ENCODE assay signal across 10 mouse cellular contexts in genomic region chr10:68238707-68239425, GRCm38 (mm10). TPM values are rescaled to one million over a fixed set of nuclear protein-coding genes. Genes with fewer than 3 reads are reported as not detected.
DNase-seq lines count a peak whose midpoint lies in the region; ATAC-seq and TF ChIP-seq lines count a peak whose summit lies in the region.
"Had no signal": no experiment of that assay in that cellular context is flagged by ENCODE, and none has a peak within 500 bp of the region (broad histone marks: within the 10 kb centered on the region; RNA-seq: fewer than 3 reads in every experiment).

No protein-coding gene starts in this region.

- no peak overlapping the region for H3K4me3 ChIP-seq in lung, embryonic 14.5 days (ENCODE audit: low read depth, low read length)
- H3K4me3 ChIP-seq in midbrain, embryonic 15.5 days, result no peak overlapping the region
- H3K4me3 ChIP-seq: liver, embryonic 12.5 days had no signal

- H3K36me3 ChIP-seq in lung, embryonic 14.5 days (ENCODE audit: insufficient read depth), result peaks cover 36% of the 10 kb centered on the region
- no peaks in the 10 kb centered on the region; the same call in 1 of the 2 replicates for H3K36me3 ChIP-seq in midbrain, embryonic 15.5 days (replicated peaks)

- no peaks in the 10 kb centered on the region for H3K27me3 ChIP-seq in lung, embryonic 14.5 days (ENCODE audit: insufficient read depth, low read length)
- H3K27me3 ChIP-seq in midbrain, embryonic 15.5 days (replicated peaks), result no peaks in the 10 kb centered on the region
- H3K27me3 ChIP-seq: liver, embryonic 12.5 days had no signal

- no peak for DNase-seq in frontal cortex, postnatal 25 days (ENCODE audit: low spot score in 2 of 2)
- no peak for DNase-seq in lung, embryonic 14.5 days
- no peak for DNase-seq in lung, adult 18-20 months
- DNase-seq in natural killer cell, adult 2 months (ENCODE audit: low spot score in 2 of 2), result peak; percentile 22 to 29
- no peak for DNase-seq in MN1 (ENCODE audit: low spot score)
- DNase-seq: cerebellum, adult 18-20 months had no signal

- TF ChIP-seq CTCF in lung, embryonic 14.5 days (IDR thresholded peaks at IDR 0.05; ENCODE audit: low read depth), result no peak

- H3K4me1 ChIP-seq in lung, embryonic 14.5 days (ENCODE audit: insufficient read depth), result peaks cover 16% of the 10 kb centered on the region
- H3K4me1 ChIP-seq in midbrain, embryonic 15.5 days, result no peaks in the 10 kb centered on the region; the same call in 1 of the 2 replicates
- H3K4me1 ChIP-seq: liver, embryonic 12.5 days had no signal

- peak overlapping the region; percentile 61; the same call in 1 of the 2 replicates for H3K27ac ChIP-seq in lung, embryonic 14.5 days (ENCODE audit: low read depth)
- no peak overlapping the region for H3K27ac ChIP-seq in midbrain, embryonic 15.5 days
- H3K27ac ChIP-seq: liver, embryonic 12.5 days had no signal

- no peaks in the 10 kb centered on the region for H3K9me3 ChIP-seq in lung, embryonic 14.5 days (ENCODE audit: low read depth, low read length)
- H3K9me3 ChIP-seq in midbrain, embryonic 15.5 days, result no peaks in the 10 kb centered on the region
- H3K9me3 ChIP-seq: liver, embryonic 12.5 days had no signal

- ATAC-seq in frontal cortex, adult (ENCODE audit: low TSS enrichment), result peak; percentile 55; the same call in 1 of the 2 replicates
- no peak for ATAC-seq in lung, embryonic 14.5 days (ENCODE audit: insufficient read depth)
- peak; percentile 46 for ATAC-seq in common myeloid progenitor, adult 5-6 weeks (replicated peaks; ENCODE audit: low read depth, poor library complexity, severe bottlenecking)
- no peak for ATAC-seq in midbrain, embryonic 15.5 days (replicated peaks)
- ATAC-seq: liver, embryonic 12.5 days had no signal

- no peak overlapping the region for H3K9ac ChIP-seq in lung, embryonic 14.5 days
- H3K9ac ChIP-seq in midbrain, embryonic 15.5 days, result no peak overlapping the region
- H3K9ac ChIP-seq: liver, embryonic 12.5 days had no signal

- peak overlapping the region; percentile 29; the same call in 1 of the 2 replicates for H3K4me2 ChIP-seq in lung, embryonic 14.5 days
- H3K4me2 ChIP-seq in midbrain, embryonic 15.5 days, result no peak overlapping the region
- H3K4me2 ChIP-seq: liver, embryonic 12.5 days had no signal

- WGBS in lung, embryonic 14.5 days, result 38% methylated on average over 5 of the region's 5 CpGs
- WGBS in midbrain, embryonic 15.5 days, result 45% methylated on average over 5 of the region's 5 CpGs

RNA-seq across cellular contexts. Expression of gene Arid5b, which starts 39.7 kb away (rescaled TPM):
- 41.2 and 41.6 TPM in 2 replicates for polyA plus RNA-seq in lung, embryonic 14.5 days (2014; fragmentation: Nextera tagmentation; extraction: Ambion mirVana)
- 6.8 and 7.0 TPM in 2 replicates for total RNA-seq in common myeloid progenitor, adult 5-6 weeks (2017)
- polyA plus RNA-seq in midbrain, embryonic 15.5 days (2015; fragmentation: Nextera tagmentation; extraction: Ambion mirVana), result 19.0 and 19.5 TPM in 2 replicates

Comparison
In these comparisons a context has a peak if more than half of its experiments do, and no peak if none do; other contexts are left out.
1. ATAC-seq: peak in frontal cortex, adult (single experiment) and common myeloid progenitor, adult 5-6 weeks (single experiment); none in lung, embryonic 14.5 days (single experiment) and midbrain, embryonic 15.5 days (single experiment).
2. DNase-seq: peak in natural killer cell, adult 2 months (2 of 2); none in frontal cortex, postnatal 25 days (0 of 2), lung, embryonic 14.5 days (single experiment), lung, adult 18-20 months (0 of 2) and MN1 (single experiment).